Mouse (Mus musculus) urinary bladder, postnatal 10 days (tissue): ENCODE results near the gene Trp53i11.

Experiments used
- DNase-seq: peaks from one replicate; pipeline ENCODE4 v3.0.0; 2022; ENCODE audit warnings: low spot score

Trp53i11 gene

GRCm38 (mm10) chr2:93187323-93187996, at the start of gene Trp53i11:
Trp53i11 (plus strand) TSS chr2:93187548.
- peak; percentile 56 for DNase-seq

DNA sequence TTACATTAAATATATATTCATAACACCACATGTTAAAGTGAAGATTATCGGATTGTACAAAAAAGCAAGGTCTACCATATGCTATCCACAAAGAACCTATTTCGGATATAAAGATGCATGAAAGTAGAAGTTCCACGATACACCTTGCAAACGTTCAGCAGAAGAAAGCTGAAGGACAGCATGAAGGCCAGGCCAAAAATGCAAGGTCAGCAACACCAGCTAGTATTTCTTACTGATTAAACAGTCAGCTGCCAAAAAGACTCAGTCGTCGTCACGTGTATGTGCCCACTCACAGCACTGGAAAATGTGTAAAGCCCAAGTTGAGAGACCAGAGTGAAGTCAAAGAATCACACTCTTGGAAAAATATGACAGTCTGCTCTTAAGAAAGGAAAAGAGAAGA, 47.9 kb upstream of the Trp53i11 start:
- no peak for DNase-seq

GRCm38 (mm10) chr2:93141329-93141728, 46.0 kb upstream of the Trp53i11 start:
- DNase-seq: no peak

GRCm38 (mm10) chr2:93142616-93143015, 44.7 kb upstream of the Trp53i11 start:
- DNase-seq: no peak

DNA sequence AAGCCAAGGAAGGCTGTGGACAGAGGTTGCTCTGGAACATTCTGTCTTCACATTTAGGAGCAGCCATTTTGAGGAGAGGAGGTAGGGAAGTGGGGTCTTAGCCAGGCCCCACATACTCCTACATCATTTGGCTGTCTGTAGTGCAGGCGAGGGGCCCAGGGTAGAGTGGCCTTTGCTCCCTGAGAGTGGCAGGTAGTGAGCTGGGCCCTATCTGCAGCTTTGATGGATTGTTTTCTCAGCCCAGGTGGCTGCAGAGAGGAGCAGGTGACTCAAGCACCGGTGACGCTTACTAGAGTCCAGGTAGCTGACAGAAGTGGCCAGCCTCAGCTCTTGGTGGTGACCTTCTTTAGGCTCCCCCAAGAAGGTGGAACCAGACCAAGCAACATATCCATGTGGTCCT, 43.2 kb upstream of the Trp53i11 start:
- DNase-seq: no peak

DNA sequence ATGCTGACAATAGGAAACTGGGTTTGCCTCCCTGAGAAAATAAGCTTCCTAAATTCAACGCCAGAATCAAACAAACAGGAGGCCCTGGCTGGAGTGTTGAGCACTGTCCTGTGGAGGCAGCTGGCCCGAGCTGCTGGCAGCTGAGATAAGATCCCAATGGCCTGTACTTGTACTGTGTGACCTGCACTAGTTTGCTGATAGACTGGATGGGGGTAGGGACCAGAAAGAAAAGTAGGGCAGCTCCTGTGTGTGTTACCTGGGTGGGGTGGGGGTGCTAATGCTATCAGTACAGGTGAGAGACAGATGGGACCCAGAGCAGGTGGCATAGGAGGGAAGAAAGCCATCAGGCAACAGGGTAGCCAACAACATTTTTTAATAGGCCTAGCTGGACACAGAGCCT, 37.3 kb upstream of the Trp53i11 start:
- DNase-seq: no peak

GRCm38 (mm10) chr2:93150673-93151450, 36.5 kb upstream of the Trp53i11 start:
- no peak for DNase-seq

DNA sequence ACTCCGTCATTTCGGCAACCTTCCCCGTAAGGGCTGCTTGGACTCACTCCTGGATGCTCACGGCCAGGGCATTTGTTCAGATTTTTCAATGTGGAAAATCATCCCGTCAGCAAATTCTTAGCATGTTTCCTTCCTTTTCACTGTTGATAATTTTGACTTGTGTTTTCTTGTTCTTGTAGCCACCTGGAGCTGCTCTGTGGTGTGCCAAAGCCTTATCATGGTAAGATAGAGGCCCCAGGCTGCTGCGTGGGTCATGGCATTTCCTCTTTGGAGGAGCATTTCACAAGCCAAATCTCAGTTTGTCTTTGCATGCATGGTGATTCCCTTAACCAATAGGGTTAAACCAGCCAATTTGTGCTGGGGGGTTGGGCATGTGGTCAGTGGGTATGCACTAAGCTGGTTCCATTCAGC, 35.2 kb upstream of the Trp53i11 start:
- DNase-seq: no peak

DNA sequence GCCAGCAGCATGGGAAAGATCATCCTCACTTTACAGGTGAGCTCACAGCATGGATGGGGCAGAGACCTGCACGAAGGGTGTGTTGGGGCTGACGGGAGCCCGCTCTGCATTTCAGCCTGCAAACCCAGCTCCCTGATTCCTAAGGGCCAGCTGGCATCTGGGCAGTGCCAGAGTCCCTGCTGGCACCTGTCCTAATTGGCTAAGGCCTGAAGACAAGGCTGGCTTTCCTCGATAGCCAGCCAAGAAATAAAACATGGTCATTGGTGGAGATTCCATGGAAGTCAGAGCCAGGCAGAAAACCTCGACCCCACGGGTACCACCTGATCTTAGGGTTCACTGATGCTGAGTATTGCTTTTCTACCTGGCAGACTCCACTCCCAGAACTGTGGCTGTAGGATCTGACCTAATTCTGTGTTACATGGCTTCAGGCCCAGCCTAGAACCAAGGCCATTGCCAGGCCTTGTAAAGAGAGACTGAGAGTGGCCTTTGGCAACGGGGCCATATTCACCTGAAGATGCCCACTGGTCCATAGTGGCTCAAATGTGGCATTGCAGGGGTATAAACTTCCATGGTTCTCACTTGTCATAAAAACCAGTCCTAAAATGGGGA, 34.4 kb upstream of the Trp53i11 start:
- no peak for DNase-seq

DNA sequence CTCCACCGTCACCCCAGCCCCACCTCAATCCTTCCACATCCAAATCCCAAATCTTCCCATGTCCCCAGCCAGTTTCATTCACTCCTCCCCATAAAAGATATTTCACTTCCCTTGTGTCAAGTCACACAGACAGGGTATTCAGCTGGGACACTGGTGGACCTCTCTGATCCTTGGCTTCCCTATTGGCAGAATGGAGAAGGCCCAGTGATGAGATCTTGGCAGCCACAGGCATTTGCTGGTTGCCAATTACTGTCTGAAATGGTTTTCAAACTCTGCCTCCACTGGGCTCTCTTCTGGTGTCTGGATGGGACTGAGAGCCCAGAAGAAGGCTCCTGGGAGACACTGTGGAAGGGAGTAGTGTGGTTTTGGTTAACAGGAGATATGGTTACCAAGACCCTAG, 33.5 kb upstream of the Trp53i11 start:
- no peak for DNase-seq

DNA sequence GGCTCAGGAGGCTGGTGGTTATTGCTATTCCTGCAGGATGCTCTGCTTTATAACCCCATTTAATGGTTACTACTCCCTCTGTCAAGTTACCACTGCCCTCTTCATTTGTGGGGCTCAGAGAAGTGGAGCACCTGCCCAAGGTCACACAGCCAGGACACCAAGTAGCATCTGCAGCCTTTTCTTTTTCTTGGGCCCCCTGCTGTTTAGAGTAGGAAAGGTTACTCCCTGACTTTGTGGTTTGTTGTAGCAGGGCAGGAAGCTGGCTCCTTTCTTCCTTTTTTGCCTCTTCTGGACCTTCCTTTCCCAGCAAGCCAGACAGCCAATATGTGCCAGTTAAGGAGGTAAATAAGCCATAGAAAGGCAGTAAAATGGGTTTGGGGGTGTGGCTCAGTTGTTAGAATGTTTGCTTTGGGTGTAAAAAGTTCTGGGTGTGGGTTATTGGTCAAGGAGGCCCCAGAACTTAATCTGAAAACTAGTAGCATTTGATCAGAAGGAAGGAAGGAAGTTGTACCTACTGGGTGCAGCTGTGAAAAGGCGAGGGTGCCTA, 32.8 kb upstream of the Trp53i11 start:
- no peak for DNase-seq

DNA sequence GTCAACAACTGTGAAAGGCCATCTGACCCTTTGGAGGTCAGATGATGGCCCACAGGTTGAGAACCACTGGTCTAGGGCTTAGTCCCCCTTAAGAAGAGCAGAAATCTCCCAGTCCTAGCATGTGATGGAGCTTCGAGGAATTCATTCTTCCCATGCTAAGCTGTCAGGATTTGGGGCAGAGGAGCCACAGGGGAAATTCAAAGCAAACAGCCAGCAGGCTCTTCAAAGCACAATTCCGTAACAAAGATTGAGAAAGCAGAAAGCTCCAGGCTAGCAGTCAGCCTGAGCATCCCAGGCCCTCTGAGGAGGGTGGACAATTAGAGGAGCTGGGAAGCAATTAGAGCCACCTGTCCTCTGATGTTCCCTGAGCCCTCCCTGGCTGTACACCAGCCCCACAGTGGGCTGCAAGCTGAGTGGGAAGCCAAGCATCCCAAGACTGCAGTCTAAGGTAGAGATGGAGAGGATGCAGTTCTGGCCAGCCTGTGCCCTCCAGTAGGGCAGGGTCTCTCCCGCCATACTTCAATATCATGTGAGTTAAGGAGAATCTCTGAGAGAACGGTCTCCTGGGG, 26.8 kb upstream of the Trp53i11 start:
- no peak for DNase-seq

DNA sequence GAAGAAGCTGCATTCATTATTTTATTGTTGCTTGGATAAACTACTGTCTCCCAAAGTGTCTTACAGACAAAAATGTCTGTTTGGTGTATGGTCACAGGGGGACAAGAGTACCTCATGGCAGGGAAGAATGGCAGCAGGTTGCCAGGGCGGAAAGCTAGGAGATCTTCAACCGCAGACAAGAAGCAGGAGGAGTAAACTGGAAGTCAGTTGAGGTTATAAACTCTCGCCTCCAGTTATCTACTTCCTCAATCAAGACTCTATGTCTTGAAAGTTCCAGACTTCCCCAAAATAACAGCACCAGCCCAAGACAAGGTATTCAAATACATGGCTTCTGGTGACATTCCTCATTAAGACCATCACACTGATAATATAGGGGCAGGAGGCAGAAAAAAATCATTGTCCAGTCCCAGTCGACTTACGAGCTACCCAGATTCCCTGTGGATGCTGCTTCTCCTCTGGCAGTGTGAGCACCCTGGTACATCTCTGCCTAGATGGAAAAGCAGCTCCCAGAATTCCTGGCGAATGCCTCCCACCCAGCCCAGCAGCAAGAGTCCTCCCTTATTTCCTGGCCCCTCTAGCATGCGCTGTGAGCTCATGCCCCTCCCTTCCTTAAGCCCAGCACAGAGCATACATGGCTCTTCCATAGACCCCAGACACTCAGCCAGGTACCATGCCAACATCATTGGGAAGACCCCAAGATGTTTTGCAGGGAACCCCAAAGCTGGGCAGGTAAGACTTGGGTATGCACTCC, 25.3 kb upstream of the Trp53i11 start:
- no peak for DNase-seq

GRCm38 (mm10) chr2:93162791-93163190, 24.6 kb upstream of the Trp53i11 start:
- DNase-seq: no peak

GRCm38 (mm10) chr2:93163317-93163716, 24.0 kb upstream of the Trp53i11 start:
- DNase-seq: no peak

DNA sequence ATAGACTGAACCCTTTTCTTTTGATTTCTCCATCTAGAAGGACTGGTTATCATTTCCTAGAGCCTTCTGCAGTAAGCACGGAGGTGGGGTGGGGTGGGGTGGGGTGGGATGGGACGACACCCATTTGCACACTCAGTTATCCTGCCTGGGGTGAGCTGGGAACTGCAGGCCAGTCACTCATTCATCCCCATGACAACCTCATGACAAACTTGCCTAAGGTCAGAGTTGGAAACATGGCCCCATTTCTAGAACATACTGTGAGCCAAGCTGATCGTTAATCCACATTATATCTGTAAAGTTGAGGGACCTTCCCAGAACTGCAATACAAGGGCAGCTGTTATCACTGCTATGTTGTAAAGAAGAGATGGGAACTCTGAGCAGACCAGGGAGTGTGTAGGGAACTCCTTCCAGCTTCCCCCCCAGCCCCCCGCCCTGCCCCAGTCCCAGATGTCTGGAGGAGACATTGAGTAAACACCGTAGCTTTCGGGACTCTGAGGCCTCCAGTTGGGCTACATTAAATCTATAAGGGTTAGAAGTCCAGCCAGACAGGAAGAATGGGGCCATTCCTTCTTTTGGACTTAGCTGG, 23.5 kb upstream of the Trp53i11 start:
- no peak for DNase-seq

DNA sequence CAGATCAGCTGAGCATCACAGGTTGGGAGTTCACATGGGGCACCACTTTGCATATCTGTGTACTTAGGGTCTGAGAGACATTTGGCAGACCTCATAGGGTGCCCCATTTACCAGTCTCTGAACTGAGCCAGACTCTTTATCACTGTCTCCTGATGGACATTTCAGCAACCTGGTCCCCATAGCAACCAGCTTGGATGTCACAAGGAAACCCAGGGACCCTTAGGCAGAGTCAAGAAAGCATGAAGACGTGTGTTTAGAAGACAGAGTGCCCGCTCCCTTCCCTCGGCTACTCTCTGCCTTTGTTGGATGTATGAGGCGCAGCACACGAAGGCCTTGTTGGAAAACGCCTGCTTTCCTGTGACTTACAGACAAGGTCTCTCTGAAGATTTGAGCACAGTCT, 21.1 kb upstream of the Trp53i11 start:
- DNase-seq: no peak

DNA sequence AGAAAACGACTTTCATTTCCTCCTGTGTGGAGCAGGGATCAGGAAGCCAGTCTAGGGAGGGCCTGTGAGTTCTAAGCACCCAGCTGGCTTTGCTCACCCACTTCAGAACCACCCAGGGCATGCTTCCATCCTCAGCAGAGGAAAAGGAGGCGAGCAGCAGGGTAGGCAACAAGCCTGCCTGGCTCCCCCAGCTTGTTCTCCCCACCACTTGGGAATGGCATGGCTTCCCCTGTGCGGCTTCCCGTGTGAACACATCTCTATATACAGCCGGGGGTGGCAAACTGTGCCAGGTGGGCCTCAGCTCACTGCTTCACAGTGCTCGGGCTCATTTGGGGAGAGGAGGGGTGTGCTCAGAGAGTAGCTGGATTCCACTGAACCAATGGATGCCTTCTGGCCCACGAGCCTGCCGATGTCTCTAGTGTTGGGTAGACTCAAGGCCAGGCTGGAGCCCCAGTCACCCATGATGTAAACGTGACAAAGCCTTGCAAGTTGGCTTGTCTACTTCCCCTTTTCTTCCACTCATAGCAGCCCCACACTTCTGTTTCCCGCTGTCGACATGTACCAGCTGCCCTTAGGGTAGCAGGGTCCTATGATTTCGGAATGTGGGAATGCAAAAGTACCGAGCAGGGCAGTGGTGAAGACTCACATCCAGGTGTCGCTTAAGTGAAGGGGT, 20.5 kb upstream of the Trp53i11 start:
- DNase-seq: no peak

GRCm38 (mm10) chr2:93170156-93170844, 17.0 kb upstream of the Trp53i11 start:
- no peak for DNase-seq

DNA sequence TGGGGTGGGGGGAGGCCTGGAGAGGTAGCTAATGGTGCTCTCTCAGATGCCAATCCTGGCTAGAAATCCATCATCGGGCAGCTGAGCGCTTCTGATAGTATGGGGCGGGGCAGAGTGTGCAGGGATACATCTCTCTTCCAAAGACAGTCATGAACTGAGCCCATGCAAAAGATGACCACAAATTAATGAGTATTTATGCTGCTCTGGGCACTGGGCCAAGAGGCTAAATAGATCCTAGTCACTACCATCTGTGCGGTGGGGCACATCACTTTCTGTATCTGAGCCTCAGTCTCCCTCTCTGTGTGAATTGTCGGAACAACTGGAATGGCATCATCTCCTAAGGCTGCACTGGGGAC, 16.5 kb upstream of the Trp53i11 start:
- no peak for DNase-seq
